Mouse (Mus musculus) heart, postnatal 0 days (tissue): Measurements from ENCODE around the gene Gabrb1. TPM values are rescaled to one million over a fixed set of nuclear protein-coding genes. Genes with fewer than 3 reads are reported as not detected.

Source experiments
- ATAC-seq: fragments of 200-750 bp; cut with Nextera tagmentation; 2 replicates; pipeline ENCODE4 v1.8.0; 2017; ENCODE audit warnings: low read depth, moderate number of reproducible peaks, moderate library complexity; ENCODE audit not compliant: insufficient read depth
- DNase-seq: peaks from one replicate; pipeline ENCODE4 v3.0.0-alpha.2; 2016; ENCODE audit warnings: low spot score
- H3K27ac ChIP-seq: fragments of 300-500 bp; sonication (generic); 2 replicates; pipeline ENCODE4 v1.5.1; 2014; ENCODE audit warnings: low read depth, mild to moderate bottlenecking
- H3K27me3 ChIP-seq: fragments of 300-500 bp; sonication (generic); 2 replicates; pipeline ENCODE4 v1.6.1; 2014; ENCODE audit warnings: low read length, mixed read lengths; ENCODE audit not compliant: control insufficient read depth, insufficient read depth
- H3K36me3 ChIP-seq: fragments of 300-500 bp; sonication (generic); replicated peaks from 2 replicates; pipeline ENCODE4 v1.6.1; 2014; ENCODE audit warnings: low read length, mixed read lengths; ENCODE audit not compliant: control insufficient read depth, insufficient read depth
- H3K4me1 ChIP-seq: fragments of 300-500 bp; sonication (generic); 2 replicates; pipeline ENCODE4 v1.6.1; 2014; ENCODE audit warnings: antibody characterized with exemption; ENCODE audit not compliant: control insufficient read depth, insufficient read depth
- H3K4me2 ChIP-seq: fragments of 300-500 bp; sonication (generic); 2 replicates; pipeline ENCODE4 v1.6.1; 2014; ENCODE audit warnings: low read depth, mild to moderate bottlenecking, low read length, moderate library complexity
- H3K4me3 ChIP-seq: fragments of 300-500 bp; sonication (generic); 2 replicates; pipeline ENCODE4 v1.5.1; 2014; ENCODE audit warnings: low read depth, low read length
- H3K9ac ChIP-seq: fragments of 300-500 bp; sonication (generic); replicated peaks from 2 replicates; pipeline ENCODE4 v1.6.1; 2014; ENCODE audit warnings: low read depth, low read length, mixed read lengths
- H3K9me3 ChIP-seq: fragments of 300-500 bp; sonication (generic); replicated peaks from 2 replicates; pipeline ENCODE4 v1.6.1; 2016; ENCODE audit warnings: low read length; ENCODE audit not compliant: control insufficient read depth
- CTCF ChIP-seq: IDR thresholded peaks from 2 replicates; pipeline ENCODE4 v1.5.1; 2016; ENCODE audit warnings: antibody characterized with exemption, control low read depth, low read depth
- EP300 ChIP-seq: IDR thresholded peaks from 2 replicates; pipeline ENCODE4 v1.6.1; 2016; ENCODE audit warnings: antibody characterized with exemption, low read depth
- WGBS: fragments of 180-500 bp; shearing (Covaris S2); extraction: QIAGEN DNeasy Blood & Tissue Kit; methylation state at CpG from one replicate; pipeline ENCODE4 v1.1.7; 2014; 5-methylcytosine and 5-hydroxymethylcytosine counted together
- polyA plus RNA-seq: library from polyadenylated mRNA; unstranded; fragments of >200 nt; fragmentation: Nextera tagmentation; extraction: Ambion mirVana; gene quantifications from 2 replicates; pipeline ENCODE4 v1.2.1, GENCODE M21; 2015
- total RNA-seq: library from RNA; depleted of rRNA; stranded (reverse); fragments of >200 nt; gene quantifications from 2 replicates; pipeline ENCODE4 v1.2.3, GENCODE M21; 2014; ENCODE audit warnings: low replicate concordance; rRNA removed

The Gabrb1 gene
- total and polyA plus RNA-seq, 2 experiments from 2014 or later: 0.15 TPM; not detected in 1

- Histone ChIP-seq H3K27me3 (no peaks in the 10 kb centered on the region), H3K9me3 (no peaks in the 10 kb centered on the region; the same call in 1 of the 2 replicates), H3K4me2 (no peak overlapping the region), H3K4me1 (no peaks in the 10 kb centered on the region), H3K36me3 (no peaks in the 10 kb centered on the region), H3K27ac (no peak overlapping the region), H3K4me3 (no peak overlapping the region), H3K9ac (no peak overlapping the region)
- DNase-seq (no peak), ATAC-seq (no peak)
- TF ChIP-seq CTCF (no peak), EP300 (no peak)
- WGBS: 64% methylated on average over 7 of the region's 7 CpGs
Measured at GRCm38 (mm10) chr5:72191154-72191553, 533.2 kb downstream of the Gabrb1 start.

GRCm38 (mm10) chr5:72191932-72192331 is 534.0 kb downstream of the Gabrb1 start:
- 65% methylated on average over 5 of the region's 5 CpGs for WGBS
- no peak for ATAC-seq

GRCm38 (mm10) chr5:72195442-72195841 is 537.5 kb downstream of the Gabrb1 start:
- no peak for ATAC-seq
- H3K27me3 ChIP-seq: no peaks in the 10 kb centered on the region
- H3K27ac ChIP-seq: no peak overlapping the region
- no peaks in the 10 kb centered on the region for H3K36me3 ChIP-seq
- no peak for TF ChIP-seq CTCF
- TF ChIP-seq EP300: no peak
- H3K9ac ChIP-seq: no peak overlapping the region
- no peaks in the 10 kb centered on the region; the same call in 1 of the 2 replicates for H3K9me3 ChIP-seq
- no peaks in the 10 kb centered on the region for H3K4me1 ChIP-seq
- no peak for DNase-seq
- H3K4me3 ChIP-seq: no peak overlapping the region
- H3K4me2 ChIP-seq: no peak overlapping the region
- 84% methylated on average over 1 of the region's 1 CpGs for WGBS

More at GRCm38 (mm10) chr5:72191932-72192331, 534.0 kb downstream of the Gabrb1 start:
- Histone ChIP-seq H3K27me3 (no peaks in the 10 kb centered on the region), H3K4me3 (no peak overlapping the region), H3K4me1 (no peaks in the 10 kb centered on the region), H3K9ac (no peak overlapping the region), H3K9me3 (no peaks in the 10 kb centered on the region; the same call in 1 of the 2 replicates), H3K36me3 (no peaks in the 10 kb centered on the region), H3K4me2 (no peak overlapping the region), H3K27ac (no peak overlapping the region)
- TF ChIP-seq CTCF: no peak
- no peak for TF ChIP-seq EP300
- DNase-seq: no peak

Other genes with a start within 250 kb of the Gabrb1 start
- gene Cox7b2, start 109.9 kb upstream of the Gabrb1 start, total RNA-seq: not detected in 2 replicates
- gene Cox7b2, start 109.9 kb upstream of the Gabrb1 start, polyA plus RNA-seq: 0.40 and 0.63 TPM in 2 replicates
- gene Gabra4, start 195 bp downstream of the Gabrb1 start, total RNA-seq: 0.34 and 0.93 TPM in 2 replicates
- 0.38 and 0.79 TPM in 2 replicates for gene Gabra4, start 195 bp downstream of the Gabrb1 start, polyA plus RNA-seq